Mouse (Mus musculus) thymus, adult 2 months (tissue): ENCODE data around the gene Maf. TPM values are rescaled to one million over a fixed set of nuclear protein-coding genes. Genes with fewer than 3 reads are reported as not detected.

Experiments used
- DNase-seq: peaks from one replicate; pipeline ENCODE4 v3.0.0; 2021
- H3K27ac ChIP-seq: fragments of 200-500 bp; 2 replicates; pipeline ENCODE4 v1.5.1; 2012; ENCODE audit warnings: low read length, control low read depth; ENCODE audit not compliant: control insufficient read depth, insufficient read depth
- H3K27me3 ChIP-seq: fragments of 200-500 bp; 2 replicates; pipeline ENCODE4 v1.6.1; 2012; ENCODE audit warnings: mild to moderate bottlenecking, low read length, moderate library complexity, mixed read lengths; ENCODE audit not compliant: control insufficient read depth, insufficient read depth
- H3K36me3 ChIP-seq: fragments of 200-500 bp; 2 replicates; pipeline ENCODE4 v1.6.1; 2012; ENCODE audit warnings: mild to moderate bottlenecking, low read length, moderate library complexity; ENCODE audit not compliant: control insufficient read depth, insufficient read depth
- H3K4me1 ChIP-seq: fragments of 200-500 bp; replicated peaks from 2 replicates; pipeline ENCODE4 v1.6.1; 2012; ENCODE audit warnings: low read length; ENCODE audit not compliant: control insufficient read depth, insufficient read depth
- H3K4me3 ChIP-seq: fragments of 200-500 bp; 2 replicates; pipeline ENCODE4 v1.5.1; 2012; ENCODE audit warnings: mild to moderate bottlenecking, low read length, control low read depth, moderate library complexity; ENCODE audit not compliant: control insufficient read depth, insufficient read depth
- CTCF ChIP-seq: fragments of 200-500 bp; IDR thresholded peaks from 2 replicates; pipeline ENCODE4 v1.5.1; 2012; ENCODE audit warnings: mild to moderate bottlenecking, control low read depth, low read length, moderate library complexity, borderline replicate concordance; ENCODE audit not compliant: control insufficient read depth, poor library complexity, insufficient read depth; ENCODE audit errors: extremely low read depth
- POLR2A ChIP-seq: fragments of 200-500 bp; IDR thresholded peaks from 2 replicates; pipeline ENCODE4 v1.6.1; 2012; ENCODE audit warnings: mild to moderate bottlenecking, low read length, control low read depth, moderate library complexity; ENCODE audit not compliant: control insufficient read depth, poor library complexity, insufficient read depth; ENCODE audit errors: extremely low read depth
- WGBS: fragments of 180-500 bp; shearing (Covaris S2); methylation state at CpG from one replicate; pipeline ENCODE4 v1.1.7; 2018; 5-methylcytosine and 5-hydroxymethylcytosine counted together
- polyA plus RNA-seq: library from polyadenylated mRNA; depleted of rRNA; stranded (reverse); fragments of >200 nt; gene quantifications from 2 replicates; pipeline ENCODE4 v1.2.3, GENCODE M21; 2012

Gene Maf
- polyA plus RNA-seq, 1 experiment, result 4.4 TPM

- TF ChIP-seq CTCF (no peak), POLR2A (no peak)
- Histone ChIP-seq H3K4me3 (no peak overlapping the region), H3K36me3 (no peaks in the 10 kb centered on the region), H3K27ac (no peak overlapping the region), H3K4me1 (no peaks in the 10 kb centered on the region), H3K27me3 (no peaks in the 10 kb centered on the region)
- DNase-seq, result no peak
- WGBS, result 94% methylated on average over 3 of the region's 3 CpGs
These were observed 10.2 kb downstream of the Maf start for GRCm38 (mm10) chr8:115697410-115697809.

- Histone ChIP-seq H3K27ac (no peak overlapping the region), H3K36me3 (no peaks in the 10 kb centered on the region), H3K4me3 (no peak overlapping the region), H3K27me3 (no peaks in the 10 kb centered on the region), H3K4me1 (no peaks in the 10 kb centered on the region)
- WGBS, result 94% methylated on average over 4 of the region's 4 CpGs
- TF ChIP-seq CTCF, result no peak
- DNase-seq, result no peak
These were observed 10.9 kb downstream of the Maf start for GRCm38 (mm10) chr8:115696661-115697060.

GRCm38 (mm10) chr8:115687349-115687748, 20.2 kb downstream of the Maf start:
- no peak for DNase-seq
- WGBS, result 91% methylated on average over 9 of the region's 9 CpGs
- H3K27ac ChIP-seq, result no peak overlapping the region
- no peaks in the 10 kb centered on the region for H3K36me3 ChIP-seq
- H3K4me3 ChIP-seq, result no peak overlapping the region
- no peaks in the 10 kb centered on the region for H3K27me3 ChIP-seq
- no peaks in the 10 kb centered on the region for H3K4me1 ChIP-seq
- no peak for TF ChIP-seq POLR2A
- no peak for TF ChIP-seq CTCF

- H3K27me3 ChIP-seq, result no peaks in the 10 kb centered on the region
- 87% methylated on average over 7 of the region's 7 CpGs for WGBS
- H3K4me1 ChIP-seq, result no peaks in the 10 kb centered on the region
- no peak overlapping the region for H3K4me3 ChIP-seq
- H3K36me3 ChIP-seq, result no peaks in the 10 kb centered on the region
- no peak for DNase-seq
- no peak overlapping the region for H3K27ac ChIP-seq
- TF ChIP-seq CTCF (no peak), POLR2A (no peak)
These were observed 24.3 kb downstream of the Maf start for GRCm38 (mm10) chr8:115683309-115683708.

GRCm38 (mm10) chr8:115679539-115679938, 28.1 kb downstream of the Maf start:
- WGBS, result 93% methylated on average over 7 of the region's 7 CpGs
- no peaks in the 10 kb centered on the region for H3K4me1 ChIP-seq
- H3K36me3 ChIP-seq, result no peaks in the 10 kb centered on the region
- no peak overlapping the region for H3K4me3 ChIP-seq
- no peak for TF ChIP-seq POLR2A
- no peak for TF ChIP-seq CTCF
- no peaks in the 10 kb centered on the region for H3K27me3 ChIP-seq
- H3K27ac ChIP-seq, result no peak overlapping the region
- no peak for DNase-seq

GRCm38 (mm10) chr8:115664866-115665265, 42.7 kb downstream of the Maf start:
- H3K36me3 ChIP-seq, result no peaks in the 10 kb centered on the region
- DNase-seq, result no peak
- H3K4me1 ChIP-seq, result no peaks in the 10 kb centered on the region
- H3K27ac ChIP-seq, result no peak overlapping the region
- WGBS, result 100% methylated on average over 2 of the region's 2 CpGs
- H3K27me3 ChIP-seq, result no peaks in the 10 kb centered on the region
- TF ChIP-seq POLR2A, result no peak
- no peak for TF ChIP-seq CTCF
- no peak overlapping the region for H3K4me3 ChIP-seq

GRCm38 (mm10) chr8:115650110-115650521, 57.5 kb downstream of the Maf start:
- 63% methylated on average over 3 of the region's 3 CpGs for WGBS
- Histone ChIP-seq H3K36me3 (no peaks in the 10 kb centered on the region), H3K27ac (no peak overlapping the region), H3K4me3 (no peak overlapping the region), H3K27me3 (no peaks in the 10 kb centered on the region), H3K4me1 (no peaks in the 10 kb centered on the region)
- TF ChIP-seq POLR2A (no peak), CTCF (no peak)
- no peak for DNase-seq
